Mouse (Mus musculus): ENCODE data around the gene Srrt. TPM values are rescaled to one million over a fixed set of nuclear protein-coding genes. Genes with fewer than 3 reads are reported as not detected.

Gene Srrt
- 119 and 125 TPM in 2 replicates for polyA plus RNA-seq (2015; fragmentation: Nextera tagmentation; extraction: Ambion mirVana)

- no peaks in the 10 kb centered on the region for H3K27me3 ChIP-seq (replicated peaks; ENCODE audit: control insufficient read depth, insufficient read depth, low read length)
- H3K27ac ChIP-seq (ENCODE audit: low read length) = peak within 1 kb of the TSS; percentile 95
- H3K4me1 ChIP-seq (replicated peaks; ENCODE audit: control insufficient read depth, insufficient read depth, low read length) = peaks cover 25% of the 10 kb centered on the region
- peaks cover 6% of the 10 kb centered on the region for H3K36me3 ChIP-seq (ENCODE audit: control insufficient read depth, insufficient read depth)
- peak within 1 kb of the TSS; percentile 91 for H3K4me2 ChIP-seq (ENCODE audit: low read length)
- peak; percentile 91 for ATAC-seq
- no peaks in the 10 kb centered on the region for H3K9me3 ChIP-seq (ENCODE audit: control insufficient read depth, low read length)
- H3K9ac ChIP-seq (replicated peaks; ENCODE audit: low read depth, low read length) = peak within 1 kb of the TSS; percentile 98
- under 1% methylated on average over 66 of the region's 72 CpGs for WGBS
- H3K4me3 ChIP-seq (replicated peaks; ENCODE audit: low read length) = peak within 1 kb of the TSS; percentile 86
These were observed at the start of gene Srrt for GRCm38 (mm10) chr5:137307071-137307912. Srrt (minus strand) TSS chr5:137307674.

GRCm38 (mm10) chr5:137354091-137354490, 46.6 kb upstream of the Srrt start:
- H3K9ac ChIP-seq (replicated peaks; ENCODE audit: low read depth, low read length) = no peak overlapping the region
- H3K27ac ChIP-seq (ENCODE audit: low read length) = no peak overlapping the region
- H3K4me3 ChIP-seq (replicated peaks; ENCODE audit: low read length) = no peak overlapping the region
- no peaks in the 10 kb centered on the region; the same call in 1 of the 2 replicates for H3K36me3 ChIP-seq (ENCODE audit: control insufficient read depth, insufficient read depth)
- H3K9me3 ChIP-seq (ENCODE audit: control insufficient read depth, low read length) = no peaks in the 10 kb centered on the region
- no peak overlapping the region for H3K4me2 ChIP-seq (ENCODE audit: low read length)
- WGBS = 89% methylated on average over 17 of the region's 17 CpGs
- H3K27me3 ChIP-seq (replicated peaks; ENCODE audit: control insufficient read depth, insufficient read depth, low read length) = peaks cover 5% of the 10 kb centered on the region; the same call in 1 of the 2 replicates
- peaks cover 32% of the 10 kb centered on the region for H3K4me1 ChIP-seq (replicated peaks; ENCODE audit: control insufficient read depth, insufficient read depth, low read length)
- ATAC-seq = no peak

- Histone ChIP-seq H3K4me1 (replicated peaks; ENCODE audit: control insufficient read depth, insufficient read depth, low read length) (peaks cover 42% of the 10 kb centered on the region), H3K9ac (replicated peaks; ENCODE audit: low read depth, low read length) (no peak overlapping the region), H3K27ac (ENCODE audit: low read length) (no peak overlapping the region), H3K9me3 (ENCODE audit: control insufficient read depth, low read length) (no peaks in the 10 kb centered on the region), H3K4me3 (replicated peaks; ENCODE audit: low read length) (peak overlapping the region; percentile 72), H3K36me3 (ENCODE audit: control insufficient read depth, insufficient read depth) (no peaks in the 10 kb centered on the region), H3K27me3 (replicated peaks; ENCODE audit: control insufficient read depth, insufficient read depth, low read length) (peaks cover 6% of the 10 kb centered on the region; the same call in 1 of the 2 replicates), H3K4me2 (ENCODE audit: low read length) (peak overlapping the region; percentile 99)
- WGBS = 17% methylated on average over 16 of the region's 16 CpGs
- no peak for ATAC-seq
These were observed 44.8 kb upstream of the Srrt start for GRCm38 (mm10) chr5:137352011-137352975.

- no peak overlapping the region for H3K27ac ChIP-seq (ENCODE audit: low read length)
- no peak overlapping the region; the same call in none of the 2 replicates for H3K9ac ChIP-seq (replicated peaks; ENCODE audit: low read depth, low read length)
- H3K36me3 ChIP-seq (ENCODE audit: control insufficient read depth, insufficient read depth) = no peaks in the 10 kb centered on the region
- H3K9me3 ChIP-seq (ENCODE audit: control insufficient read depth, low read length) = no peaks in the 10 kb centered on the region
- H3K4me3 ChIP-seq (replicated peaks; ENCODE audit: low read length) = peak overlapping the region; percentile 72
- 10% methylated on average over 4 of the region's 4 CpGs for WGBS
- peaks cover 6% of the 10 kb centered on the region; the same call in 1 of the 2 replicates for H3K27me3 ChIP-seq (replicated peaks; ENCODE audit: control insufficient read depth, insufficient read depth, low read length)
- H3K4me1 ChIP-seq (replicated peaks; ENCODE audit: control insufficient read depth, insufficient read depth, low read length) = peaks cover 42% of the 10 kb centered on the region
- ATAC-seq = no peak
- peak overlapping the region; percentile 99 for H3K4me2 ChIP-seq (ENCODE audit: low read length)
These were observed 43.9 kb upstream of the Srrt start for GRCm38 (mm10) chr5:137351394-137351793.

- Histone ChIP-seq H3K4me2 (ENCODE audit: low read length) (peak overlapping the region; percentile 99), H3K27ac (ENCODE audit: low read length) (no peak overlapping the region), H3K4me1 (replicated peaks; ENCODE audit: control insufficient read depth, insufficient read depth, low read length) (peaks cover 42% of the 10 kb centered on the region), H3K36me3 (ENCODE audit: control insufficient read depth, insufficient read depth) (no peaks in the 10 kb centered on the region), H3K27me3 (replicated peaks; ENCODE audit: control insufficient read depth, insufficient read depth, low read length) (peaks cover 6% of the 10 kb centered on the region; the same call in 1 of the 2 replicates), H3K9me3 (ENCODE audit: control insufficient read depth, low read length) (no peaks in the 10 kb centered on the region), H3K4me3 (replicated peaks; ENCODE audit: low read length) (peak overlapping the region; percentile 72), H3K9ac (replicated peaks; ENCODE audit: low read depth, low read length) (peak overlapping the region; percentile 82)
- WGBS = 1% methylated on average over 8 of the region's 8 CpGs
- no peak for ATAC-seq
These were observed 43.5 kb upstream of the Srrt start for GRCm38 (mm10) chr5:137351058-137351380.

GRCm38 (mm10) chr5:137350205-137351057, 43.0 kb upstream of the Srrt start:
- Histone ChIP-seq H3K4me2 (ENCODE audit: low read length) (peak overlapping the region; percentile 99), H3K27ac (ENCODE audit: low read length) (peak overlapping the region; percentile 53; the same call in 1 of the 2 replicates), H3K27me3 (replicated peaks; ENCODE audit: control insufficient read depth, insufficient read depth, low read length) (peaks cover 6% of the 10 kb centered on the region; the same call in 1 of the 2 replicates), H3K4me1 (replicated peaks; ENCODE audit: control insufficient read depth, insufficient read depth, low read length) (peaks cover 42% of the 10 kb centered on the region), H3K9me3 (ENCODE audit: control insufficient read depth, low read length) (no peaks in the 10 kb centered on the region), H3K9ac (replicated peaks; ENCODE audit: low read depth, low read length) (peak overlapping the region; percentile 82), H3K36me3 (ENCODE audit: control insufficient read depth, insufficient read depth) (no peaks in the 10 kb centered on the region), H3K4me3 (replicated peaks; ENCODE audit: low read length) (peak overlapping the region; percentile 72)
- under 1% methylated on average over 54 of the region's 55 CpGs for WGBS
- ATAC-seq = peak; percentile 48

- H3K9me3 ChIP-seq (ENCODE audit: control insufficient read depth, low read length) = no peaks in the 10 kb centered on the region
- ATAC-seq = peak; percentile 87
- peak within 1 kb of the TSS; percentile 99 for H3K4me2 ChIP-seq (ENCODE audit: low read length)
- peaks cover 42% of the 10 kb centered on the region for H3K4me1 ChIP-seq (replicated peaks; ENCODE audit: control insufficient read depth, insufficient read depth, low read length)
- WGBS = under 1% methylated on average over 31 of the region's 32 CpGs
- peaks cover 6% of the 10 kb centered on the region; the same call in 1 of the 2 replicates for H3K27me3 ChIP-seq (replicated peaks; ENCODE audit: control insufficient read depth, insufficient read depth, low read length)
- peak within 1 kb of the TSS; percentile 53; the same call in 1 of the 2 replicates for H3K27ac ChIP-seq (ENCODE audit: low read length)
- peak within 1 kb of the TSS; percentile 82 for H3K9ac ChIP-seq (replicated peaks; ENCODE audit: low read depth, low read length)
- no peaks in the 10 kb centered on the region for H3K36me3 ChIP-seq (ENCODE audit: control insufficient read depth, insufficient read depth)
- peak within 1 kb of the TSS; percentile 72 for H3K4me3 ChIP-seq (replicated peaks; ENCODE audit: low read length)
These were observed 42.1 kb upstream of the Srrt start, which contains the start of gene Ephb4 for GRCm38 (mm10) chr5:137349384-137350204. Ephb4 (plus strand) TSS chr5:137350109.

All from forebrain, embryonic 16.5 days (tissue).